Mouse (Mus musculus): ENCODE results near the gene Senp7.

DNA sequence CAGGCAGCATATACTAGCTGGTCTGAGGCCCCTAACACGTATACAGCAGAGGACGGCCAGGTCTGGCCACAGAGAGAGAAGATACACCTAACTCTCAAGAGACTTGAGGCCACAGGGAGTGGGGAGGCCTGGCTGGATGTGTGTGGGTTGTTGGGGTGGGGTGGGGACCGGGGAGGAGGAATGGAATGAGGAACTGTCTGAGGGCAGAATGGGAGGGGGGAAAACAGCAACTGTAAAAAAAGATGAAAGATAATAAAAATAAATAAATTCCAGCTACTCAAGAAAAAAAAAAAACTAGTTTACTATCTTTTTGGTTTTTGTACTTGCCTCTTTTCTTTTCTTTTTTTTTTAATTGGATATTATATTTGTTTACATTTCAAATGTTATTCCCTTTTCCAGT lies 91.8 kb downstream of the Senp7 start:
- TF ChIP-seq CTCF (IDR thresholded peaks at IDR 0.05; ENCODE audit: low read depth, low read length): no peak
- TF ChIP-seq POLR2A (IDR thresholded peaks at IDR 0.05; ENCODE audit: extremely low read depth, insufficient read depth, low read length): no peak
